Mouse (Mus musculus) embryo, embryonic 10.5 days (tissue): ENCODE results near the gene Zfp143.

Experiments
- DNase-seq: peaks from one replicate; pipeline ENCODE4 v3.0.0-alpha.2; 2015; ENCODE audit warnings: low spot score

Zfp143 gene

GRCm38 (mm10) chr7:110138538-110138937 lies 77.5 kb downstream of the Zfp143 start:
- DNase-seq = no peak

GRCm38 (mm10) chr7:110143863-110144262 lies 82.8 kb downstream of the Zfp143 start:
- DNase-seq = no peak
